Mouse (Mus musculus): ENCODE results near the gene Mgat4a.
"Not testable (repeated sequence)": the region's sequence is repeated elsewhere in the genome, so short reads cannot be mapped to it uniquely, and the experiment has no call there.

The Mgat4a gene

DNA sequence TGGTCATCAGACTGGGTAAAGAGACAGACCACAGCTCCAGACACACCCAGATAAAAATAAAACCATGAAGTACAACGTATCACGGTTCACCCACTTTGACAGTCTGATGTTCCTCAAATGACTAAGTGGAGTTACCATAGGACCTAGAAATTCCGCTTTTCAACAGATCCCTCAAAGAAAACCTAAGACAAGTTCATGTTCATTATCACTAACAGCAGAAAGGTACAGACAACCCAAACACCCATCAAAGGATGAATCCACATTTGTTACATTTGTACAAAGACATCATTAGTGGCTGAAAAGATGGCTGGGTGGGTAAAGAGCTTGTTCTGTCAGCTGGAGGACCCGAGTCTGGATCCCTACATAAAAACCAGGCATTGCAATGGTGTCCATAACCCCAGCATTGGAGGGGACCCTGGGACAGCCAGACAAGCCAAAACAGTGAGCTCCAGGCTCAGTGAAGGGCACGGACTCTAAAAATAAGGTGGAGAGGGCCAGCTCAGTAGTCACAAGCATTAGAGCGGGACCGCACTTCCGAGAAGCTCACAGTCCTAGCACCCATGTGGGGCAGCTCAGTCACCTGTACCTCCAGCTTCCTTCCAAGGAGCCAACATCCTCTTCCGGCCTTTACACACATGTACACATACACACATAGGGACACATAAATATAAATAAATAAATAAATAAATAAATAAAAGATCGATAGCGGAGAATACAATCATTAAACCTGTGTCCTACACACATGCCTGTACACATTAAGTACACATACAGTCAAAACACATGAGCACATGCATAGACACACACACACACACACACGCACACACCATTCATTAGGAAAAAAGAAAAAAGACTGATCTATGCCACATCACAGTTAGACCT is 8.9 kb downstream of the Mgat4a start:
- no peak for DNase-seq

DNA sequence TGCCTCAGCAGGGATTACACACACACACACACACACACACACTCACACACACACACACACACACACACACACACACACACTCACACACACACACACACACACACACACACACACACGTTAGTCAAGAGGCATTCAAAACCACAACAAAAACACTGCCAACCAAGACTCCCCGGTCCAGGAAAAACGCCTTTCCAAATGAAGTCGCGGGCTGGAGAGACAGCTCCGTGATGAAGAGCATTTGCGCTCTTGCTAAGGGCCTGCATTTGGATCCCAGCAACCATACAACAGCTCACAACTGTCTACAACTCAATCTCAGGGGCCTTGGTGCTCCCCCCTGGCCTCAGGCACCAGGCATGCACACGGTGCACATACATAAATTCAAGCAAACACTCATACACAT is 10.8 kb downstream of the Mgat4a start:
- no peak for DNase-seq

DNA sequence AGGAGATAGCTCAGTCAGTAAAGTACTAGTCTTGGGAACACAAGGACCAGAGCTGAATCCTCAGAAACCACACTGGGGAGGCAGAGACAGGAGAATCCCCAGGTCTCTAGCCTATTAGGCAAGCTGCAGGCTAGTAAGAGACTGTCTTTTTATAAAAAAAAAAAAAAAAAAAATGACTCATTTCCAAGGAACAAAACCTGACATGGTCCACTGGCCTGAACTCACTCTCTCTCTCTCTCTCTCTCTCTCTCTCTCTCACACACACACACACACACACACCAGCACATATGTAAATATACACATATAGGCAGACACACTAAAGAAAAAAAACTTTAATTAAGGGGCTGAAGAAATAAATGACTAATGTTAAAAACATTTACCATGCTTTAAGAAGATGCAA is 14.6 kb downstream of the Mgat4a start:
- DNase-seq: no peak

DNA sequence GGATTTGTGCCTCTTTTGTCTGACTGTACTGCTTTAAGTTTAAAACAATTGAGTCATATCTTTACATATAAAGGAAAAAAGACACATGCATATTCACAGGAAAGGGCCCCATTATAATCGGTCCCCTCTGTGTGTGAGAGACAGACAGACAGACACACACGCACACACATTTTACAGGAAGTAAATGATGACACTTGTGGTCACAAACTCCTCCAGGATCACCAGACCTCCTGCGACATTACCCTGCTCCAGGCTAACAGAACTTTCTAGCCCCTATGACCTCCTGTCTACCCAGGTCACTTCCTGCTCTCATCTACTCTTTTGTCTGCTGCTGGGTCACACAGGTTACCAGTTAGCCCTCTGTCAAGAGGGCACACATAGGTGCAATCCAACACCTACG is 16.1 kb downstream of the Mgat4a start:
- no peak for DNase-seq

DNA sequence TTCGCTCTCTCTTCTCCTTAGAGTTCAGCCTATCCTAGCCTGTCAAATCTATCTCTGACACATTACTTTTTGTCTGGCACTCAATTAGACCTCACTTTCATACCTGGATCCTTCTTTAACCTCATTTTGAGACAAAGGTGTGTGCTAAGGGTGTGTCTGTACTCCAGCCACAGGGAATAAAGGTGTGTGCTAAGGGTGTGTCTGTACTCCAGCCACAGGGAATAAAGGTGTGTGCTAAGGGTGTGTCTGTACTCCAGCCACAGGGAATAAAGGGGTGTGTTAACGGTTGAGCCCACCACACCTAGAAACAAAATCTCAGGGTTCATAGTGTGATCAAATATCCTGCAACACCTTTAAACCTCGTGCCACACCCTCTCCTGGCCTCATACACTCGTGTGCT is 16.7 kb downstream of the Mgat4a start:
- not testable (repeated sequence) for DNase-seq

DNA sequence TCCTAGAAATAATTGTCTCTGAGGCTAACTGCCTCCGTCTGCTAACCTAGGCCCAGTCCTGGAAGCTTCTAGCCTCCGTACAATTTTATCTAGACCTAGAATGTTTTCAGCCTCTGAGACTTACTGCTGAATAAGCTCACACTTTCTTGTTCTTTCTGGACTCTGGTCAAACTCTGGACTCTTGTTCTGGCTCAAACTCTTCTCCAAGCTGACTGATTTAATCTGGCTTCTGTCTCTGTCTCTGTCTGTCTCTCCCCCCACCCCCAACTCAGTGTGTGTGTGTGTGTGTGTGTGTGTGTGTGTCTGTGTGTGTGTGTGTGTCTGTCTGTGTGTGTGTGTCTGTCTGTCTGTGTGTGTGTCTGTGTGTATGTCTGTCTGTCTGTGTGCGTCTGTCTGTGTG is 17.3 kb downstream of the Mgat4a start:
- DNase-seq: not testable (repeated sequence)

DNA sequence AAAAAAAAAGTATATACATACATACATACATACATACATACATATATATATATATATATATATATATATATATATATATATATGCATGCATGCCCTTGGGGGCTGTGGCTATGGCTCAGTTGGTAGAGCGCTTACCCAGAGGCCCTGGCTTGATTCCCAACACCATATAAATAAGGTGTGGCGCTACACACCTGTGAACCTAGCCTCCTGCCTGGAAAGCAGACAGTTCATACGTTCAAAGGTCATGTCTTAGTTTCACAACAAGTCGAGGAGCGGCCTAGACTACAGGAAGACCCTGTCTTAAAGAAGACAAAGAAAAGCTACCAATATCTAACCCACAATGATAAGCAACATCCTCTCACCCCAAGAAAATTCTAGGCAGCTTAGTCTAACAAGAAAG is 18.7 kb downstream of the Mgat4a start:
- no peak for DNase-seq

DNA sequence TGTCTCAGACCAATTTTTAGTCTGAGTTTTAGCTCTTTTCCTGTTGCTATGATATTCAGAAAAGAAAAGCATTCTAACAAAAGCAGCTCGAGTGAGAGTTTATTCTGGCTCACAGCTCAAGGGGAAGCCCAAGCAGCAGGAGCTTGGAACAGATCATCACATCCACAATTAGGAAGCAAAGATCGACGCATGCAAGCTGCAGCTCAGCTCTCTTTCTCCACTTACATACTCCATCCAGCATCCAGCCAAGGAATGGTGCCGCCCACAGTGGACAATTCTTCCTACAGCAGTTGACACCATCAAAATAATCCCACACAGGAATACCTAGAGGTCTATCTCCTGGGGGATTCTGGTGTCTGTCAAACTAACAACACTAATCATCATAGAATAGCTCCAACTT is 22.0 kb downstream of the Mgat4a start:
- no peak for DNase-seq

DNA sequence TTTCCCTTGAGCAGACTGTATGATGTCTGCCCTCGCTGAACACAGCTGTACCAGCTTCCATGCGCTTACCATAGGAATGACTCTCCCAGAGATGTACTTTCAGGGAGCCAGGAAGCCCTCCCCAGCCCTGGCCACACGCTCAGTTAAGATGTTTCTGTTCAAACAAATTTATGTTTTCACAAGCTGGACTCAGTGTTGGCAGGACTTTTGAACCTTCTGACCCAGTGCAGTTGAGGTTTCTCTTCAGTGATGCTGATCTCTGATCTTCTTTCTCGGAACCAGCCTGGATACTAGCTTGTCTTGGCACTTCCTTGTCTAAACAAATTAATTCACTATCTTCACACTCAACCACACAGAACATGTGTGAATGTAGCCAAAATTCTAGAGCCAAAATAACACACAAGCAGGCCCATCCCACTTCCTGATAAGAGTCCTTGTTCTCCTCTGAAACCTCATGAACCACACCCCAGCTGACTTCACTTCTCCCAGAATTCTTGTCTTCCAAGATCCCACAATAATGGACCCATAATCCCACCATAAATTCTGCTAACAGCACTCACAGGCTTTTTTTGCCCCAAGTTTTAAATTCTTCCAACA is 22.6 kb downstream of the Mgat4a start:
- DNase-seq: no peak

DNA sequence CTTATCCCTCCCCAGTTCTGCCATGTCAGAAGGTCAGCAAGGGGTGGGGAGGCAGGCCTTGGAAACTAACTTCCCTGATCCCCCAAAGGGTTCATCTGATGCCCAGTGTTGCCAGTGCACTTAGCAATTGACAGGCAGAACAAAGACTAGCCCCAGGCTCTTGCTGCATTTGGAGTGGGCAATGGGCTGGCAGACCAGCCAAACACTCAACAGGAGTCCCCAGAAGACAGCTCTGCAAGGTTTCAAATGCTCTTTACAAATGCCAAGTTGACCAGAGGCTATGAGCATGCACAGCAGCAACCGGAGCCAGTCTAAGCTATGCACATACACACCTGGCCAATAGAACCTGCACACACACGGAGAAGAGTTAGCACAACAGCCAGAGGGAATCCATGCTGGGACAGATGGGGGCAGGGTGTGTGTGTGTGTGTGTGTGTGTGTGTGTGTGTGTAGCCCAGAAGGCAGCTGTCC is 27.8 kb downstream of the Mgat4a start:
- peak; percentile 38 for DNase-seq

DNA sequence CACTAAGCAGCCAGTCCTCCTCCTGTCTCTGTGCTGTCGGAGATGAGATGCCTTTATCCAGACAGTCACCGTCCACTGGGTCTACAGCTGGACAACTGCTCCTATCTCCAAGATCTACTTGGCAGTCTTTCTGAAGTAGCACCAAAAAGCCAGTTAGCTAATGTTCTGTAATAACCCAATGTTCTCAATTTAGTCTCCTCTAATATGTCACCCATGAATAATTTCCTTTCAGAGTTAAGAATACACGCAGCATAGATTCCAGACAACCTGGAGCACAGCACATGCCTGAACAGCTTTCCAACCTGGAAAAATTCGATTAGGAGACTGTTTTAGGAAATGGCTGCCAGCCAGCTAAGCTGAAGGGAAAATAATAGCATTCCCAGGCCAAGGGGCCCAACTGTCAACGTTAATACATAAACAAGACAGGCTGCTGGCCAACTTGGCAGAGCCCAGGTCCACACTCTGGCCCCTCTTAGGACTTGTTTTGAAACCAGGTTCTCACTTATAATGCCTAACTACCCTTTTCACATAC is 28.6 kb downstream of the Mgat4a start:
- peak; percentile 87 for DNase-seq

DNA sequence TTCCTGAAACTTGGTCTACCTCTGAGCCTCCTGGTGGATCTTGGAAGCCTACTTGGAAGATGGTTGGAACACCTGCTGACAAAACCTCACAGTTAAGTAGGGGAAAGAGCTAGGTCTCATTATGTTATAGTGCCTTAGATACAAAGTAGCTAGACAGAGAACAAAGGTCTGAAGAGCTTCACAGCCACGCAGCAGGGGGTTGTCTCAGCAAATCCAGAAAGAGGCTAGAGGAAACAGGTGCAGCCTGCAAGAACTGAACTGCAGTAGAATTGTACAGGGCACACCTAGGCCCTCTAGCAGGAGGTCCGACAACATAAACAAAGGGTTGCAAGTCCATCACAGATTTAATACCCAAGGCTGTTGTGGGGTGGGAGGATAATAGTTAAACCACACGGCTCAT is 30.6 kb downstream of the Mgat4a start:
- no peak for DNase-seq

DNA sequence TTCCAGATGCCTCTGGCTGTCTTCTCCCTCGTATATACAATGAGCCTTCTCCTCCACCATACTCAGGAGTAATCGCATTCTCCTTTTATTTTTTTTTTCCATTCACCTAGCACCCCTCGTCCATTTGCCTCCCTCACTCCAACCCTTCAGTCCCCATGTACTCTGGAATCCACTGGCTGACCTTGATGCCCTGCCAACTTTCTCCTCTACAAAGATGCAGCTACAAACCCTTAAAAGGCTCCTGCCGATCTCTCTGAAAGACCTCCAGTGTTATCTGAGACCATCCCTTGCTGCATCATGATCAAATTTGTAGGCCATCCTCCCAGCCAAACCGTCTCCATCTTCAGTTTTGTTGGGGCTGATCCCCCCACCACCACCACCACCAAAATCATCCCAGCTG is 31.4 kb downstream of the Mgat4a start:
- DNase-seq: no peak

DNA sequence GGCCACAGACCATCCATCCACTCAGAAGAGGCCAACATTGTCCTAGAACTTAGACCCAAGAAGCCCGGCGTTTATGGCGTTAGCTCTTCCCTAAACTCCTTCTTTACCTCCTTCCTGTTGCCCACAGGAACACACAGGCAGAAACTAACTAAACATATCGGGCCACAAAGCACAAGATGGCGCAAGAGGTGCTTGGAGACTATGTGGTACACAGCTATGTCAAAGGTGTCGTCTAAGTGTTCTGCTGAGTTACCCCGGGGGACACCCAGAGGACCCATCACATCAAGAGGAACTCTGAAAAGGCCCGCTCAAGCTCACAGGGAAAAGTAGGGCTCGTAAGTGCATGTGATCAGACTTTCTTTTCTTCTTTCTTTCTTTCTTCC is 35.5 kb downstream of the Mgat4a start:
- no peak for DNase-seq

DNA sequence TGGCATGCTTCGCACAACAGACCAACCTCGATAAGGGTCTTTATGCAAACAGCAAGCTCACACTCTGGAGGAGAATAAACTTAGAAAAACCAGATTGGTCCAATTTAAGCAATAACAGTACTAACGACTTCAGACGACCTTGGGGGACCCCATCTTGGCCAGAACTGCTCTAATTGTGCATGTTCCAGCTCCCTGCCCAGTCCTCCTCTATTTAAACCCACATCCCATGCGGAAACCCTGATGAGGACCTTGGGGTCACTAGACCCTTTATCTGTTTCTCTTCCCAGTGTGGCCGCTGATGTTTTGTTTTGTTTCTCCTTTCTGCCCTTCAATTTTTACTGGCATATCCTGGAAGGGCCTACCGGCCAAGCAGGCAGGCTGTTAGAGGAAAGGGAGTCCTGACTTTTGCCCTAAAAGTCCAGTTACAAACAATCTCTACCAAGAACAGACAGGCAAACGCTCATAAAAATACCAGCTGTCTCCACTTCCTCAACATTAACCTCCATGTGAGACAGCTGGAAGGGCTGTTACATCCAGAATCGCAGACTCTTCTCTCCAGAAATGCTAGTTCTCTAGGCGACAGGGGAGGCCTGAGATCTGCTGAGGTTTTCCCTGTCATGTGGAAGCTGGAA is 36.0 kb downstream of the Mgat4a start:
- DNase-seq: no peak

DNA sequence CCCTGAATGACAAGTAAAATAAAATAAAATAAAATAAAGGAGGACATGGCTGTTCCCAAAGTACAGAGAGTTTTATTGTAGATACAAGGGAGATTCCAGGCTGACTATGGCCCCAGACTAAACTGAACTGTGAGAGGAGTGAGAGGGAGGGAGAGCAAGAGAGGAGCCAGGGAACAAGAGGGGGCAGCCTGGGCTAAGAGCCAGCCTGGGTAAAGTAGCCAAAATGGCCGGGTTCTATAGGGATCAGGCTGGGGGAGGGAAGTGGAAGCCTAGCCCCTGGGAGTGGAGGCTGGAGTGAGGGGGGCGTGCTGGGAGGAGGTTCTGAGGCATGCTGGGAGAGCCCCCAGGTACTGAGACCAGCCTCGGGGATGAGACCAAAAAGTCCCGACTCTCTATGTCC is 37.2 kb downstream of the Mgat4a start:
- peak; percentile 38 for DNase-seq

DNA sequence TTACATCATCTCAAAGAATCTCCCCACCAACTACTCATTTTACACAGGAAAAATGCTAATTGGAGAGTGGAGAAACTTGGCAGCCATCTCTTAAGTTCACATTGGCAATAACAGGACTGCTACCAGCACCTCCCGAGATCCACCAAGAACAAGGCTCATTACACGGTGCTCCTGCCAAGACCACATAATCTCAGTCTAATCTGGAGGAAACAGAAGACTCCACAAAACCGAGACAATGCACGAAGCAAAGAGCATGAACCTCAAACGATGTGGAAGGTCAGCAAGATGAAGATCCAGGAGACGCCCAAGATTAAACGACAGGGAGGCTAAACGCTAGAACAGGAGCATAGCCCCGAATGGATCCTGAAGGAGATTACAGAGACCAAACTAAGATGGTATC is 38.5 kb downstream of the Mgat4a start:
- no peak for DNase-seq

DNA sequence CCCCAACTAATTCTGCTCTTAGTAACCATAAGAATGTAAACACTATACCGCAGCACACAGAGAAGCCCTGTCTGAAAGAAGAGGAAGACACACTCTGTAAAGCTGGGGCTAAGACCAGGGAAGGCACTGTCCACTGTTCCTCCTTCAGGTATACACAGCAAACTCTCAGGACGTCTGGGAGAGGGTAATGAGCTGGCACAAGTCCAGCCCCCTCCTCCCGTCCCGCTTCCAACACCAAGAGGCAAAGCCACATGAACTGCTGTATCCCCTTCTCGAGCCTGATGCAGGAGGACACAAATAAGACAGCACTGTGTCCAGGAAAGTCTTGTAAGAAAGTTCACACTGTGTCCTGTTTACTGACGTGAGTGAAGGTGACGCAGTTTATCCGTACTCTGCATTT is 40.1 kb downstream of the Mgat4a start:
- no peak for DNase-seq

DNA sequence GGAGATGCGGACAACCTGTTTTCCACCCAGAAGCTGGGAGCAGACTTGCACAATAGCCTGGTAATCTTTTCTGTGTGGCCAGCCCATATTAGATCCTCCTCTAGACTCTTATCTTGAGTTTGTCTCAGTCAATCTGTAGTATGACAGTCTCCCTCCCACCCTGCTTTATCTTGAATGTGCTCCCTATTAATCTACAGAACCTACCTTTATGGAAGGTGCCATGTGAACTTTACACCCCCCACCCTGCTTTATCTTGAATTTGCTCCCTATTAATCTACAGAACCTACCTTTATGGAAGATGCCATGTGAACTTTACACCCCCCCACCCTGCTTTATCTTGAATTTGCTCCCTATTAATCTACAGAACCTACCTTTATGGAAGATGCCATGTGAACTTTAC is 41.4 kb downstream of the Mgat4a start:
- DNase-seq: not testable (repeated sequence)

DNA sequence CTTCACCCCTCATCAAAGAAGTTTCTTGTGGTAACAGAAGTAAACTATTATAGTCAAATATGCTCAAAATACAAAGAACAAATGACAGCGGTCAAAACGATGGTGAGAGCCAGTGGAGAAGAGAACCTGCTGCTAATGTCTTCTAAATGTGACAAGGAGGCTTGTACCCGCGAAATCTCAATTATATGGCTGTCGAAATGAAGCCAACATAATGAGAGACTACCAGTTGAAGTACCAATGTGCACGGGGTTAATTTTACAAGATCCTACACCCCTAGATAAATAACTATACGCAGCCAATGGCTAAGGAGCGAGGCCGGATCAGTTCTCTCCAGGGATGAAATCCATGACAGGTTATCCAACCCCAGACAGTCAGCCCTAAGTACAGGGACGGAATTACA is 41.9 kb downstream of the Mgat4a start:
- DNase-seq: no peak

DNA sequence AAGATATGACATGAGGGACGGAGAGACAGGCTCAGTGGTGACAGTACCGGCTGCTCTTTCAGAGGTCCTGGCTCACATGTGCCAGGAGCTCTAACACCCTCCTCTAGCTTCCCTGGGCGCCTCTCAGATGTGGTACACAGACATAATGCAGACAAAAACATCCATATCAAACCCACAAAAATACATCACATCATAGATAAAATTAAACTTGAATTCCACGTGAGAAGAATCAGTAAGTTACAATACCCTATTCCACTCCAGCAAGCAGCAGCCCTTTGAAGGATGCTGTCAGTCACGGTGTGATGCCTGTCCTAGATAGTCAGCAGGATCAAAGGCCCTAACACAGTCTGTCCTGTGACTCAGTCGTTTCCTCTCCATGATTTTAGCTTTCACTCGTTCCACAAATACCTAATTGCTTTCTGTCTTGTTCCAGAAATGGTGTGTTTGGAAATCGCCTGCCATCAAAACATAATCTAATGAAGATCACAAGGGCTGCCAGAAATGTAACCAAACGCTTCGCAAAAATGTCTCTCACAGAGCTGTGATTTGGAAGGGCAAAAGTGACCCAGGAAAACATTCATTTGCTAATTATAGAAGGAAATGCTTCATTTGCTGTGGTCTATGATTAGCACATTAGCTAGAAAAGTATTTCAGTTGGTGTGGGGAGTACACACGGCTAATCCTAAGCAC is 44.1 kb downstream of the Mgat4a start:
- DNase-seq: no peak

DNA sequence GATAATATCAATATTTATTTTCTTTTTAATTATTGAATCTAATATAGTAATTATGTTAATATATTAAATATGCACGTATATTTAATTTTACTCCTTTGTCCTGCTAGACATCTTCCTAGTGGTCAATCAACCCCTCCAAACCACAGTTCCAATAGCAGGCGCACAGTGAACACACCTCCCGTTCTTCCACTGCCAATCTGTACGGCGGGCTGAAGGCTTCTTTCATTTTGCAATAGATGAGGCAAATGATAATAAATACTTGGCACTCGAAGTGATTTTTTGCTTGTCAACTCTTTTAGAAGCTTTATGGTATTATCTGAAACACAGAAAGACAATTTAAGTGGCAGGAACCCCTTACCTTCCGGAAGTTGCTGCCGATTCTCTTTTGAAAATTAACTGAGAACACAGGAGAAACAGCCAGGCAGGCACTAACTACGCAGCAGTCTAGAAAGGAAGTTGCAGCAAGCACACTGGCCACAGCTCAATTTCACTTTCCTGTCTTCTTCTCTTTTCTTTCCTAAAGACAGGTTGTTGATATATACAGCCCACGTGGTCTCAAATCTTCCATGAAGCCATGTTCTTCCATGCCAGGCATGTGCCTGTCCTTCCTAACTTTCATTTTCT is 45.0 kb downstream of the Mgat4a start:
- no peak for DNase-seq

DNA sequence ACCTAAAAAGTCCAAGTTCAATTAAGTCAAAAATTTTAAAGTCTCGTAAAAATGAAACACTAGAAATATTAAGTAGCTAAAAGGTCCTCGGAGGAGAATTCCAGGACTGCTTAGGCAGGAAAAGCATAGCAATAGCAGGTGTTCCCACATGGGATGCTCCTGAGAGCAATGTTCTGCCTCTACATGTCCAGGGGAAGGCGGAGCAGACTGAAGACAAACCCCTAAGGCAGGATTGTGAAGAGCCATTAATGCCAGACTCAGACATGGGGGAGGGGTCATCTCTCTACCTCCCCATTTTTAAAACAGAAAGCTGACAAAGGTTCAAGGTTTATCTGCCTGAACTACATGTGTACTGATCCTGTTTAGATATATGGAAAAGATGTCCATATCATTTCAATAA is 45.7 kb downstream of the Mgat4a start:
- no peak for DNase-seq

Data from cerebellum, adult 9-10 months (tissue).